ENCODE assay signal across 8 mouse cellular contexts in the genomic region with DNA sequence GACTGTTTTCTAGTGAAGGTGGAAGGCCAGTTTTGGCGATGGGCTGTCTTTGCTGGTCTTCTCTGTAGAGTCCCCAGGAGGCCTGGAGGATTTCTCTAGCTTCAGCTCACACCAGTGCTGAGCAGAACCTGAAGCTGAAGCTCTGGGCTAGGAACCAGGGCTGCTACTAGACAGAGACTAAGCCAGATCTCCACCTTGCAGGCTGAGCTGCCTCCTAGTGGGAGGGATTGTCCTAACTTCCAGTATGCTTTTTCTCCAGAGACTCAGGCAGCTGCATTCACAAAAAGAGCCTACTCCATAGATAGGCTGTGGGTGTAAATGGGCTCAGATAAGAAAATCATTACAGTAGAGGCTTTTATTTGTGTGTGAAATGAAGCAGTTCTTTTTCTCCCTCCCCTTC.
DNase-seq lines count a peak whose midpoint lies in the region; ATAC-seq and TF ChIP-seq lines count a peak whose summit lies in the region.

No protein-coding gene starts in this region.

- no peaks in the 10 kb centered on the region for H3K36me3 ChIP-seq in heart, embryonic 10.5 days

- 29% methylated on average over 1 of the region's 1 CpGs for WGBS in heart, embryonic 10.5 days

- no peak overlapping the region for H3K4me3 ChIP-seq in heart, embryonic 10.5 days
- H3K4me3 ChIP-seq in cortical plate, adult 2 months (ENCODE audit: insufficient read depth, low read length) = no peak overlapping the region

- peak; percentile 79 for TF ChIP-seq CTCF in Patski (IDR thresholded peaks at IDR 0.05)
- TF ChIP-seq CTCF in cortical plate, adult 2 months (IDR thresholded peaks at IDR 0.05; ENCODE audit: extremely low read depth, insufficient read depth, low read length) = peak; percentile 90

- ATAC-seq in Patski = peak; percentile 90

- DNase-seq in heart, adult 9 months (ENCODE audit: low spot score in 2 of 2) = peak; percentile 11 to 47
- no peak for DNase-seq in heart, embryonic 10.5 days (ENCODE audit: low spot score)
- no peak for DNase-seq in Patski (ENCODE audit: low read depth, low spot score)
- peak; percentile 32 to 36 for DNase-seq in heart, postnatal 36 days
- peak; percentile 42 to 73 for DNase-seq in layer of hippocampus, postnatal 10 days (ENCODE audit: low spot score in 2 of 2)
- DNase-seq in retina, postnatal 1 day = peak; percentile 67
- no peak for DNase-seq in spleen, postnatal 4 days (ENCODE audit: low spot score in 2 of 2)

- no peak overlapping the region for H3K27ac ChIP-seq in heart, embryonic 10.5 days
- H3K27ac ChIP-seq in cortical plate, adult 2 months (ENCODE audit: insufficient read depth, low read length) = no peak overlapping the region

- H3K4me1 ChIP-seq in heart, embryonic 10.5 days = 0 out of 2 replicates have a peak, but pooled peaks cover 3% of the 10 kb centered on the region
- peaks cover 1% of the 10 kb centered on the region; the same call in 1 of the 2 replicates for H3K4me1 ChIP-seq in cortical plate, adult 2 months (ENCODE audit: control insufficient read depth, insufficient read depth, low read length)

- no peaks in the 10 kb centered on the region for H3K9me3 ChIP-seq in heart, embryonic 10.5 days

- intact Hi-C loops in heart, postnatal 36 days (cut with DNase I) = loop anchor here (1.0 to 5.0 kb wide), 3 partner anchors 185 to 525 kb away; no protein-coding TSS in a partner anchor

- TF ChIP-seq POLR2A in cortical plate, adult 2 months (IDR thresholded peaks at IDR 0.05; ENCODE audit: extremely low read depth, insufficient read depth, low read length) = no peak

- in situ Hi-C loops in Patski (cut with MboI; ENCODE audit: low pct_unique_long_range_greater_than_20kb) = loop anchor here (5.0 to 10.0 kb wide), 2 partner anchors 265 to 523 kb away; a partner anchor contains a TSS

- POLR2A ChIA-PET in Patski (lab: Charles Lee) = no interaction called here

- CTCF ChIA-PET in Patski (lab: Charles Lee) = interaction anchor here (0.7 to 1.6 kb wide), 5 partner anchors 9 to 525 kb away, joined by 3 to 6 read pairs (median 3); a partner anchor contains a TSS

- H3K27me3 ChIP-seq in heart, embryonic 10.5 days (ENCODE audit: insufficient read depth, poor library complexity, severe bottlenecking) = no peaks in the 10 kb centered on the region
- H3K27me3 ChIP-seq in Patski = no peaks in the 10 kb centered on the region

Comparison
In these comparisons a context has a peak if more than half of its experiments do, and no peak if none do; other contexts are left out.
1. DNase-seq: peak in heart, adult 9 months (2 of 2), heart, postnatal 36 days (2 of 2), layer of hippocampus, postnatal 10 days (2 of 2) and retina, postnatal 1 day (single experiment); none in heart, embryonic 10.5 days (single experiment), Patski (single experiment) and spleen, postnatal 4 days (0 of 2).